Mouse (Mus musculus): ENCODE data around the gene Nsun2.
"Not testable (repeated sequence)": the region's sequence is repeated elsewhere in the genome, so short reads cannot be mapped to it uniquely, and the experiment has no call there.

The Nsun2 gene

DNA sequence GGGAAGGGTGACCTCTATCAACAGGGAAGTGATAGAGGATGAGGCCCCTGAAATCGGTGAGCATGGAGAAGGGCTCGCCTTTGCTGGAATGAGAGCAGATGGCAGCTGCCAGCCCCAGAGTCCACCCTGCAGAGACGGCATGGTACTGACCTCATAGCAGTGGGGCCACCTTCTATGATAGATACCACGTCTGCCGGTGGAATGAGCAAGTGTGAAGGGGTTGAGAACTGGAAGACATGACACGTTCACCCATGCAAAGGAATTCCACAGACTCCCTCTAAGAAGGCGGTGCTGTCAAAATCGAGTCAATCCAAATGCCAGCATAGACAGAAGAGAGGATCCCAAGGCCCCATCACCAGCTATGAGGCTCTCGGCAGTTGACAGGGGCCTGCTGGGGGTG, 20.7 kb downstream of the Nsun2 start:
- DNase-seq (ENCODE audit: low spot score), result no peak

DNA sequence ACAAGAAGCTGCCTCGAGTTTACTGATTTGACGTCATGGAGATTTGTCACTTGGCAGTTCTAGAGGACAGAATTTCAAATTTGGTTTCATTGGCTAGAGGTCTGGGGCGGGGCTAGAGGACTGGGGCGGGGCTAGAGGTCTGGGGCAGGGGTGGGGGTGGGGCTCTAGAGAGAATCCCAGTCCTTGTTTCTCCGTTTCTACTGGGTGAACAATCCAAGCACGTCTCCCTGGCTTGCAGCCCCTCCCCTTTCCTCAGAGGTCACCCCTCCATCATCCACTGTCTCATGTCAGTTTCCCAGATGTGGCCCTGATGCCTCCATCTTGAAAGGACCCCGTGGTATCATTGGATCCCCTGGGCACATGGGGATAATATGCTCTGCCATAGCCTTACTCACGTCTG, 21.5 kb downstream of the Nsun2 start:
- no peak for DNase-seq (ENCODE audit: low spot score)

DNA sequence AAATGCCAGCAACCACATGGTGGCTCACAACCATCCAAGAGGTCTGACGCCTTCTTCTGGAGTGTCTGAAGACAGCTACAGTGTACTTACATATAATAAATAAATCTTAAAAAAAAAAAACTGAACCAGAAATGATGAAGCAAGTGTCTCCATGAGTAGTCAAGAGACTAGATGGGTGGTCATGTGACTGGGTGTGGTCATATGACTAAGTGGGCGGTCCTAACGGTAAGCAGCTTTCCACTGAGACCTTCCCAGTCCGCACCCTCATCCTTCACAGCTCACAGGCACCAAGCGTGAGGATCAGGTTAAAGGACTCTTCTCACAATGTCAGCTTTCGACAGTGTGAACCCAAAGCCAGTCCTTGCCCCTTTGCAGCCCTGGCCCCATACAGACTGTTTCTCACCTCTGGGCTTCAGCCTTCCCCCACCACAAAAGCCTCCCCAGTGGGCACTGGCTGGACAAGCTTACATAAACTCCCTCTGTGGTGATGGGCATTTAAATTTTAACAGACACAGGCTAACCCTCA, 22.5 kb downstream of the Nsun2 start:
- no peak for DNase-seq (ENCODE audit: low spot score)

DNA sequence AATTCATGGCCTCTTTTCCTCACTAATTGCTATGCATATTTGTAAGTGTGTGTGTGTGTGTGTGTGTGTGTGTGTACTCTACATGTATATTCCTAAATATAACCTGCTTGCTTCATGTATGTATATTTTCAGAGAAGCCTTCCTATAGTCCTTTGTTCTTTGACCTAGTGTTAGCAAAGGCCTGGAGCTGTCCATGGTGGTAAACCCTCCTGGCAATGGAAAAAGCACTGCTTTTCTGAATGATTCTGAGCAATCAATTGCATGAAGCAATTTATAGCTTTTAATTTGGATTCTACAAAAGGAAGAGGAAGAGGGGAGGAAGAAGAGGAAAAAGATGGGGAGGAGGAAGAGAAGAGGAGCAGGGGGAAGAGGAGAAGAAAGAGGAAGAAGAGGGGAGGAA, 23.2 kb downstream of the Nsun2 start:
- no peak for DNase-seq (ENCODE audit: low spot score)

DNA sequence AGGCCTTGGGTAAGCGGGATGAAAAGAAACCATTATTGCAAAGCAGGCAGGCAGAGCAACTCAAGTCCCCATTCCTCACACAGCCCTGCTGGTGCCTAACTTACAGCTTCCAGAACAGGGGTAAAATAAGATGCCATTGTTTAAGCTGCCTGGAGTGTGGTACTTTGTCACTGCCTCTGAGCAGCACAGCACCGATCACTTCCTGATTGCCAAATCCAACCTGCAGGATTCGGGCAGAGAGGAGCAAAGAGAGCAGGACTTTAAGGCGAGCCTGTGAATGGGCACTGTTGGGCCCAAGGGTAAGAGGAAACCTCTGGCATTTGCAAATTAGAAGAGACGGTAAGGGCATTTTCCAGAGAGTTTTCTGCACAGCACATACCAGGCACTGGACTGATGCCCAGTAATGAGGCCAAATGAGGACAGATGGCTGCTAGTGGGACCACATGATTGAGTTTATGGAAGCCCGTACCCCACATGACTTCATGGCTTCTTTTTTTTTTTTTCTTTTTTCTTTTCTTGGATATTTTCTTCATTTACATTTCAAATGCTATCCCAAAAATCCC, 24.6 kb downstream of the Nsun2 start:
- no peak for DNase-seq (ENCODE audit: low spot score)

DNA sequence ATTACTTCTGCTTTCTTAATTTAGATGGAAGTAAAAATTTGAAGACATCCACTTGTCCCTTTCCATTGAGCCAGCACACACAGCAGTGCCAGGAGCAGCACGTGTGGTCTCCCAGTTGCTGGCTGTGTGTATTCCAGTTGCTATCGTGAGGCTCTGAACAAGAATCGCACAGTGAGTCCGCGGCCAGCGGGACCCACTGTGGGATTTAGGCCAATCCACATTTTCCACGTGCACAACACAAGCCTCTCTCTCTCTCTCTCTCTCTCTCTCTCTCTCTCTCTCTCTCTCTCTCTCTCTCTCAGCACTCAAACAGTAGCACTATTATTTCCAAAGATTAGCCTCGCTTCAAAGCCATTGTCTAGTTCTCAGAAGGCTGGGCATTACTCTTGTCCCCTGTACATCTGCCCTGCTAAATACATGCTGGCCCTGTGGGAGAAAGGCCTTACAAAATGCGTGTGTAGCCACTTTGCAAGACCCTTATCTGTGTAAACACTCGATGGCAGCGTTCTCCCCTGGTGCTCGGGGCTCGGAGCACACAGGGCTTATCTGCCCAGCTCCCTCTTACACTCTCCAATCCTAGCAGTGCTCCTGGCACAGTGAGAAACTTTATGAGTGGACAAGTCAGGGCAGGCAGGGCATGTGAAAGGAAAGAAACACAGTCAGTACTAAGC, 25.9 kb downstream of the Nsun2 start:
- DNase-seq (ENCODE audit: low spot score), result peak; percentile 61

DNA sequence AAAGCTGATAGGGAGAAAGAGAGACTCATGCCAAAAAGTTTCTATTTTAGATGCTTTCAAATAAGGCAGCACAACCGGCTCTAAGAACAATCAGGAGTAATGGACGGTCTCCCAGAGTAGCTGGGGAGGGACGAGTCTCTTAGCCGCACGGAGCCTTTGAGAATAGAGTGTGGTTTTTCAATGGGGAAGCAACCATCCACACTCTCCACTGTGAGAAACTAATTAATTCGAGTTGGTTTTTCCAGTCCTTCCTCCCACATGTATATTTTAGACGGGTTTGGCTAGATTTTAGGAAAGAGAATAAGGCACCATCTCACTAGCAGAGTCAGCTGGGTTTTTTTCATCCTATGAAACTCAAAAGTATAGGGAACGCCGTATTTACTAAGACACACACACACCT, 28.5 kb downstream of the Nsun2 start:
- DNase-seq (ENCODE audit: low spot score), result no peak

DNA sequence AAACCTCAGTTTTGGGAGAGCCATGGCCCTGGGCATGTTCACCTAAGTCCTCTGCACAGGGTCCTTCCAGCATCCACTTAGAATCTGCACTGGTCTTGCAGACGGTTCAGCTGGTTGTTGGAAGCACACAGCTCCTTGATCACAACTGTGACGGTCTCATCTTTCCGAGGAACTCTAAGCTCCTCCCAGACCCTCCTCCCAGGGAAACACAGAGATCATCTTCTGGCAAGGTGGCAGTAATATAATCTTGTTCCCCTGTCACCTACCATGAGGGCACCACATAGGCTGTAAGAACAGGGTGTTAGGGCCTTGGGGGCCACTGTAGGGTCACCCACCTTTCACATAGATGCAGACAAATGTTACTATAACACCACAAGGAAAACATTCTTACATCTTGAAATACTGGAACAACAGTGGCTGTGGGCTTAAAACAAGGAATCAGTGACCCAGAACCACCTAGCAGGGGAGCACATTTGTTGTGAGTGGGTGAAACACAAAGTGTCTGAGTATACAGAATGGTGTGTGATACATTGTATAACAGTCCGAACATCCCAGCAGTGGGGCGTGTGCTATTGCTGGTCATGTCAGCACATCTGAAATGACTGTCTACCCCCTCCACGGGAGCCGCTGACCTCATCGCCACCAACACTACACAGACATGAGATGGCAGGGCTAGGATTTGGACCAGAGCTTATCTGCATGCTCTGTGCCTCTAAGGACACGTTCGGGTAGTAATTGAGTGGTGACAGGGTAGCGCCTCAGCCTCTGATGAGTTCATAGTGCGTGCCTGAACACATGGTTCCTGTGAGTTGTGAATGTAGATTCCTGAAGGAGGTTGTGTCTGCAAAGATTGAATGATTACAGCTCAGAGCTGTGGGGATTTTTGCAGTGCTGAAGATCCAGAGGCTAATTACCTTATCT, 29.4 kb downstream of the Nsun2 start:
- DNase-seq (ENCODE audit: low spot score), result no peak

DNA sequence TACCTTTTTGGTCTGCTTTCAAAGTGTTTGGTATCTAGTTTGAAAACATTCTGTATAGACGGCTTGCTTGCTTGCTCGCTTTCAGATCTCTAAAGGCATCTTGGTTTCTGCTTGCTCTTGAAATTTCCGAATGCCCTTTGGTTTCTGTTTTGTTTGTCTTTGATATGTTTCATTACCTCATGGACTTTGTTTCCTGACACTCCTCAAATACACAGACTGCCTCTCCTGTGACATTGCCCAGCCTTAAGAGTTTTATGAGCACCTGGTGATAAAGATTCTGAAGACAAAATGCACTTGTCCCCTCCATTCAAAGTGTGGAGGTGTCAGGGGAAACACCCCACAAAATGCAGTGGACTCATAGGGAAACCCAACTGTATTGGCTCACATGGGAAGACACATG, 30.4 kb downstream of the Nsun2 start:
- DNase-seq (ENCODE audit: low spot score), result no peak

DNA sequence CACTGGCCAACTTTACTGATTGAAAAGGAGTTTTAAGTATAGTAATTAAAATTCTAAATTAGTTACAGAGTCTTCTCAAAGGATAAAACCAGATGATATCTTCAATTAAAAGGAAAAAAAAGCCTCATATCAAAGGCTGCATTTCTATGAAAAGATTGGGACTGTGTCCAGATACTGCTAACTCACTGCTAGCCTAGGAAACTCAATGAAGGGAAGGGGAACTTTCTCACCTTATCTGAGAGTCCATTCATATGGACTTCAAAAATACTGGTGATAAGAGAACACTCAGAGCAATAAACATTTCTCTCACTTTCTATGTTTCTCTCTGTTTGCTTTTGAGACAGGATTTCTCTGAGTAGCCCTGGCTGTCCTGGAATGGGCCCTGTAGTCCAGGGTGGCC, 31.0 kb downstream of the Nsun2 start:
- no peak for DNase-seq (ENCODE audit: low spot score)

DNA sequence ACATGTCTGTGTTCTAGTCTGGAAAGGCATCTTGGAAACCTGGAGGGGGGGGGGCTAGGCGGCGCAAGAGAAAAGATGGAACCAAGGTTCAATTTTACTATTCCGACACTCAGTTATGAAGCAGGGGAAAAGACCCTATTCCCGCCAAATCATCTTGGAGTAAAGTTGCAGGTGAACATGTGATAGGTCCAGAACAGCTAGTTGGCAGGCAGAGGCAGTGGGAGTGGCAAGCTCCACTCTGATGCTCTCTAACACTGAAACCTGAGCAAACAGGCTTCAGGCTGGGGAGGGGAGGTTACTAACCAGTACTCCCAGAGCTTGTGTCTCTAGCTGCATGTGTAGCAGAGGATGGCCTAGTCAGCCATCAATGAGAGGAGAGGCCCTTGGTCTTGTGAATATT, 31.9 kb downstream of the Nsun2 start:
- DNase-seq (ENCODE audit: low spot score), result not testable (repeated sequence)

DNA sequence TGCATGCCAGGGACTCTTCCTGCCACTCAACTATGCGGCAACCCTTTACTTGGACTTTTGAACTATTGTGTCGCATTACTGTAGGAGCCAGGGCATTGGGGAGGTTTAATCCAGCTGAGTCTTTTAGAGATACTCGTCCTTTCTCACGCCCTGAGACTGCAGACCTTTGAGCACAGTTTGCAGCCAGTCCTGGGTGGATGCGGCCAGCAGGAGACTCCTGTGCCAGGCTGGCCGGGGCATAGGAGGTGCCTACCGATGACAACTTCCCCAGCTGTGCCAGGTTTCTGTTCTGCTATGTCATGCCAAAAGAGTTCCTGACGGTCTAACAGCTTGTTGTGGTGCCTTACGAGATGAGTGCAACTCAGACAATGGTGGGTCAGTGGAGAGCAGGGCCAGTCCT, 35.7 kb downstream of the Nsun2 start:
- no peak for DNase-seq (ENCODE audit: low spot score)

DNA sequence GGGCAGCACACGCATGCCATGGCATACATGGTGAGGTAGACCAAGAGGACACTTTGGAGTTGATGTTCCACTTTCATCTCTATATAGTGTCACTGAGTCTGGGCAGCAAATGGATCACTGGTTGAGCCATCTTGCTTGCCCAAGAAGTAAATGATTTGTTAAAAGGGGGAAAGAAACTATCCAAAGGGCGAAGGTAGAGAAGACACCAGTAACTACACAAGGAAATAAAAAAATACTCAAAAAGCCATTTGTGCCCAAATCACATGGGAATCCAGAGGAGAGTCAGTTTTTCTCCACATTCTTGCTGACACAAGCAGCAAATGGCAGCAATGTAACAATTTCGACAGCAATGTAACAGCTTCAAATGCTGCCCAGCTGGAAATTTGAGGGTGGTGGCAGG, 39.0 kb downstream of the Nsun2 start:
- DNase-seq (ENCODE audit: low spot score), result no peak

DNA sequence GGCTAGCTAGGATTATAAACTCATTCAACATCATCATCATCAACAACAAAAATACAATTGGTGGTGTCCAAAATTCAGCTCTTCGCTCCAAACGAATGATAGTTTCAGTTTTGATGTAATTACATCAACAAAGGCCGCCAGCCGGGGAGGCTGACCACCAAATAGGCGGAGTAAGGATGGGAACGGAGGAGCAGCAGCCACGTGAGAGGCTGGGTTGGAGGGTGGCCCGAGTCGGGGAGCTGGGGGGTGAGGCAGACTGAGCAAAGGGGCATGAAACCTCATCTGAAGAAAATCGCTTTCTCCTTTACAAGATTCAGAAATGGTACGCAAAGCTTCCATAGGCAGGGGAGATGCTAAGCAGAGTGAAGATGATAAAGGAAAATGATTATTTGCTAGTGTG, 43.1 kb downstream of the Nsun2 start:
- no peak for DNase-seq (ENCODE audit: low spot score)

DNA sequence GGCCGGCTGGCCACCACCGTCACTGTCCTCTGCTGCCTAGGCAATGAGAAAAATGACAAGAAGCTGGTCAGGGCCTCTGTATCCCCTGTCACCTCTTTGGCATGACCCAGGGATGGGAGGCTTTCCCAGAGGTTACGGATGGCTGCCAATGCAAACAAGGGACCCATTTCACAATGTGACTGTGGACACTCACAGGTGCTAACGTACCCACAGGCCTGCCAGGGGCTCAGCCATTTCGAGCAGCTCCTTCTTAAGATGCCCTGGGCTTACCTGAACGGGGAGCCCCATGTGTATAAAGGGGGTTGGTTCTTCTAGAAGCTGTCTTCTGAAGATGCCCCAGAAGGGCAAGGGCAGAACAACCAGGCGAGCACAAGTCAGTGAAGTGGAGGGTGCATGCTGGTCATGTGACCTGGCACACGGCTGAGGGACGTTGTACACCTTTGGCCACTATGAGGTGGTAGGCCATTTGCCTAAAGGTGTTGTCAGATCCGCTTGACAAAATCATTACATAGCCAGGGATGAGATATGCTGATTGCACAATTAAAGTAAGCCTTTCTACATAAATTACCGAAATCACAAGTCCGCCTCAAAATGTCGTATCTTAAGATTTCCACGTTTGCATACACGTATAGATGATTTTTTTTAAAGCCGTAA, 43.8 kb downstream of the Nsun2 start:
- no peak for DNase-seq (ENCODE audit: low spot score)

DNA sequence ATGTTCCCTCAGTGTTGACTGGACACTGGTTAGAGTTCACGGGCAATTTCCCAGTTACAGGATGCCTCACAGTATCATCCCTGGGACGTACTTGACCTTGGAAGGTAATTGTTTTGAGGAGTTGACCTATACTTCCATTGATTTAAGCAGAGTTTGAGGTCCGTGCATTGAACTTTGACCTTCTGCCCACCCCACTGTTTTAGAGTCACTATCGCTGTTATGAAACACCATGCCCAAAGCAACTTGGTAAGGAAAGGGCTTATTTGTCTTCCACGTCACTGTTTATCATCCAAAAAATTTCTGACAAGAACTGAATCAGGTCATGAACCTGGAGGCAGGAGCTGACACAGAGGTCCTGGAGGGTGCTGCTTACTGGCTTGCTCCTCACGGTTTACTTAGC, 48.9 kb downstream of the Nsun2 start:
- DNase-seq (ENCODE audit: low spot score), result no peak

DNA sequence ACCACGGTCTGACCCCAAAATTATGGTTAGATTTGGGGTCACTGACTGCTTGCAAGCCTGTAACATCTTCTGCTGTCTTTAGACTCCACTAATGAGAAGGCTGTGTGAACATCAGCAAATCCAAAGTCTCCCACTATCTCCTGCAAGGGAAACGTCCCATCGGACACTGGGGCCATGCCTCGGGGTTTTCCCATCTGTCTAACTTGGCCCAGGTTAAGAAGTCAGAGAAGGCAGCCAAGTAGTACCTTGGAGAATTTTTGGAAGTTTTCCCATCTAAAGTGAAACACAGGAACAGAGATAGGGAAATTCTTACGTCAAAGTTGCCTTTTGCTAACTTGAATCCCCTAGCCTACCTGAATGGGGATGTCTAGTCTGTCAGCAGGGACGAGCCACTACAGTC, 50.0 kb downstream of the Nsun2 start:
- no peak for DNase-seq (ENCODE audit: low spot score)

DNA sequence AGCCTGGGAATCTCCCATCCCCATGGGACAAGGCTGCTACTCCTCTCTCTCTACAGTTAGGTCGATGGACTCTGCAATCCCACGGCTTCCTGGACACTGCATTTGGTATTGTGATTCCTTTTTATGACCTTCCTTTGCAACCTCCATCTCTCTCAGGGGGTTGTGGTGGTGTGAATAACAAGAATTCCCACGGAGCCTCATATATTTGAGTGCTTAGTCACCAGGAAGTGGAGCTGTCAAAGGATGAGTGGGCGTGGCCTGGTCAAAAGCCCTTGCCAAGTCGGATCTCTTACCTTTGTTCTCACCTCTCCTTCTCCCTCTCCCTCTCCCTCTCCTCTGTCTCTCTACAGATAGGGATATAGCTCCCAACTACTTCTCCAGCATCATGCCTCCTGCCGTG, 52.3 kb downstream of the Nsun2 start:
- DNase-seq (ENCODE audit: low spot score), result peak; percentile 43

DNA sequence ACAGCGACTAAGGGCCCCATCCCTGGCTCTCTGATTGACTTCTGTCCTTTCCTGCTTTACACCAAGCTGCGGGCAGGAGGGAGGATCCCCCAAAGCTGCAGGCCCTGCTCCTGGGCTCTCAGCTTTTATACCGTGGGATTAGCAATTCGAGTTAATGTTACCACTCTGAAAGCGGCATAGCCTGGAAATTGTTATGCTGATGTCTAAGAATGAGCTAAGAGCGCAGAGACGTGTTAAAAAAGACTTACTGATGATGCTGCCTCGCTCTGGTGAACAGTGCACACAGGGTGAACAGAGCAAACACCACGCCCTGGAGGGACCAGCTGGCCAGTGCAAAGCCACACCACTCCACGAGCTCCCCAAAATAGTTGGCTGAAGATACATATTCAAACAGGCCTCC, 52.8 kb downstream of the Nsun2 start:
- no peak for DNase-seq (ENCODE audit: low spot score)

DNA sequence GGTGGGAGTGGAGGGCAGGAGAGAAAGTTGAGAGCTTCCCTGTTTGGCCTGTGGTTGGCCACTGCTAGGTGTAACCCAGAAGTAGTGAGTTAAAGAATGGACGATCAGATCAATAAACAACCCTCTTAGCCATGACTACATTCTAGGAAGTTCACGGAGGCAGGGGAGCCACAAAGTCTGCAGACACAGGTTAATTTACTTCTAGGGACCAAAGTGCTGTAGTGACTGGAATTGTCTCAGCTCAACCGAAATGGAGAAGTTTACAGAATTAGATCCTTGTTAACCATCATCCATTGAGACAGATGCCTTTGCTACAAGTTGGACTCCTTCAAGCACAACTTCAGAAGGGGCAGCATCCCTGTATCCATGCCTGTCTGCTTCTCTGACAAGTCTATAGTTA, 54.3 kb downstream of the Nsun2 start:
- no peak for DNase-seq (ENCODE audit: low spot score)

DNA sequence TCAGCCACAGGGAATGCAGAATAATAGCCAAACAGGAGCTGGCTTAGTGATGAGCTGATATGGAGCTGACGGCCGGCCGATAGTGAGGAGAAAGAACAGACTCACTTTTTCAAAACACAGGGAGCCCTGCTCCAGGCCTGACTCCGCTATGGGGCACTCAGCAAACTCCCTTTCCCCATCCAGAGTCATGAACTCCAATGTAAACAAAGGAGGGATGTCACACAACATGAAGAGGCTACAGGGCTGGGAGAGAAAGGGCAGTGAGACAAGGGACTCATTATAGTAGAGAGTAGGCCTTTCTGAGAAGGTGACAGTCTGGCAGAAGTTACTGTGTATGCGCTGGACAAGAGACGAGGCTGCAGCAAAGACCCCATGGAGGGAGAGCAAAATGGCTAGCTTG, 54.7 kb downstream of the Nsun2 start:
- no peak for DNase-seq (ENCODE audit: low spot score)

DNA sequence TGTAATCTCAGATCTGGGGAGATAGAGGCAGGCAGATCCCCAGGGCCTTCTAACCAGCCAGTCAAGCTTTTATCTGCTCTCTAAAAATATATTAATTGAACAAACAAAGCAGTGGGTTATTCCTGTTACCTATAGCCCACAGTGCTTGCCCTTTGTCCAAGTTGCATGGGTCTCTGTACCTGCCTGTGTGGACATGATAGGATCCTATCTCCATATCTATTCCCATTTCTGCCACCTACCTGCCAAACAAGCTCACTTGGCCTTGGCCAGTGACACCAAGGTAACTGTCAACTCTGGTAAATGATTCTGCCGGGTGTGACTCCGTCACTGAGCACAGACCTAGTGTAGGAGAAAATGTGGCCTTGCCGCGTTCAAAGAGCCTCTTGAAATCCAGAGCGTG, 57.8 kb downstream of the Nsun2 start:
- DNase-seq (ENCODE audit: low spot score), result peak; percentile 71

DNA sequence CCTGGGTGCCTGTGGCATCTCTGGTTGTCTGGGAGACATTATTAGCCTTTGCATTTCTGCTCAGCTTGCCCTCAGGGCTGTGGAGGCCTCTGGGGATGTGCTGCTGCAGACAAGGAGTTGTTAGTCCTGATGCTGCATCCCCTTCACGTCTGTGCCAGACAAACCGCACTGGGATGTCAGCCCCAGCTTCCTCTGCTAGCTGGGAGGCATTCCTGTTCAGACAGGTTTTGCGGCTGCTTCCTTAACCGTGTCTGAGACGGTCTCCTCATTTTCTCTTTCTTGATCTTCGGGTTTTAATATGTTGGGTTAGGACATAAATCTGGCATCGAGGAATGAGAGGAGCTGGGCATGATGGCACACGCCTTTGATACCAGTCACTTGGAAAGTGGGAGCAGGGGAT, 58.7 kb downstream of the Nsun2 start:
- DNase-seq (ENCODE audit: low spot score), result peak; percentile 69

All from urinary bladder, postnatal 14 days (tissue).